Mouse (Mus musculus) bone marrow macrophage, adult 2 months (primary cell): Measurements from ENCODE around the gene Nol3.

Experiments
- CTCF ChIP-seq: IDR thresholded peaks from 2 replicates; pipeline ENCODE4 v1.5.1; 2012; ENCODE audit warnings: low read depth, mild to moderate bottlenecking, low read length, moderate library complexity
- POLR2A ChIP-seq: IDR thresholded peaks from 2 replicates; pipeline ENCODE4 v1.6.1; 2012; ENCODE audit warnings: mild to moderate bottlenecking, low read depth, low read length, borderline replicate concordance

- TF ChIP-seq POLR2A (no peak), CTCF (no peak)
Observed at GRCm38 (mm10) chr8:105323183-105323582, 47.2 kb downstream of the Nol3 start.
